Mouse (Mus musculus) liver (tissue): Measurements from ENCODE around the gene Ryr3.

Experiments used
- DNase-seq: peaks from one replicate; pipeline ENCODE4 v3.0.0-alpha.2; 2020; ENCODE audit warnings: mixed read lengths

The Ryr3 gene

GRCm38 (mm10) chr2:112909142-112909541 lies 307.8 kb downstream of the Ryr3 start:
- no peak for DNase-seq

DNA sequence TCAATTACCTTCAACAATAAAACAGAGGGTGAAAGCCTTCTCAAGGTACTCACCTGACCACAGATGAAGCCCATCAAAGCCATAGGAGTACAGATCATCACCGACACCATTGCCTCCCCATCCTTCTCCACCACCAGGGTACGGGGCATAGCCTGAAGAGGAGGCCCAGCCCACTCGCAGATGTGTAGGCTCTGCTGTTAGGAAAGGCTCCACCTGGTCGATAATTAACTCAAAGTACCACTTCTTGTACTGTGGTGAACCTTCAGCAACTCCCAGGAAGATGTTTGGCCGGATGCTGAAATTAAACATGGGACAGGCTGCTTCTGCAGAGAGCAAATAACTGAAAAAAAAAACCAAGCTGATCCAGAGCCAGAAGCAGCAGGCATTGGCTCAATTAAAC lies 316.1 kb downstream of the Ryr3 start:
- no peak for DNase-seq

DNA sequence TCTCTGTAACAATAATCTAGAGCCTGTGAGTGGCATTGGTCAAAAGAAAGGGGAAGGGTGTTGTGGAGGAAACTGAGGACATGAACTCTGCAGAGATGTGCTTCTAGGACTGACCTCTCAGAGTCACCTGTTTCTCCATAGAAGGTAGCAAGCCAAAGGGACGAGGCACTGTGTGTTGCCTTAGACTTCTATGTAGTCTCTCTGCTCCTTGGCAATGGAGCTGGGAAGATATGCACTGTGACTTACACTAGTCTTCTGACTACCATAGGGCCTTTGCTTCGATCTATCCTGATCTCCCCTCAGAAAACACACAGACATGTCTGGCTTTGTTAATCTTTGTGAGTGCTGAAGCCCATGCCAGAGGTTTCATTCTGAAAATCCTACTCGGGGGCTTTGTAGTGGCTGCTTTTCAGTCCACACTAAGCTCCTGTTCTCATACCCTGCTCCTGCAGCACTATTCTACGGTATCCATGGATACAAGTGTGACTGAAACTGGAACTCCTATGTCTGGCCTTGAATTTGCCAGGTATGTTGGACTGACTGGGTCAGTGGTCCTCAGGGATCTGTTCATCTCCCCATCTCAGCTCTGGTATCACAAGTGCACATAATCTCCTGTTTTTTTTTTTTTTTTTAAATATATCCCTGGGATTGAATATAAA lies 332.3 kb downstream of the Ryr3 start:
- DNase-seq = no peak

GRCm38 (mm10) chr2:112881805-112882204 lies 335.1 kb downstream of the Ryr3 start:
- no peak for DNase-seq

DNA sequence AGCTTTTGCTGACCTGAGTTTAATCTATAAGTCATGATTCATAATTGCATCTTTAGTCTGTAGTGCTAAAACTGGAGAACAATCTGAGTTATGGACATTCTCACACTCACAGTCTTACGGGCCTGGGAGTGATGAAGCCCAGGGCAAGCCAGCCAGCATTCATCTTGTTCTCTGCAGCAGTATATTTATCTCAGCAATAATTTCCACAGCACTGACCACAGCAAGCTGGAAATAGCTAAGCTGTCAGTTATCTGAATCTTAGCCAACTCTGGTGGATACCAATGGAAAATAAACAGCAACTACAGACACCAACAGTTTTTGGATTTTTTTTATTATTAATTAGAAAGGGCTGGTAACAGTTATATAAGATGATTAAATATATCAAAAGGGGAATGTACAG lies 335.5 kb downstream of the Ryr3 start:
- DNase-seq = no peak

DNA sequence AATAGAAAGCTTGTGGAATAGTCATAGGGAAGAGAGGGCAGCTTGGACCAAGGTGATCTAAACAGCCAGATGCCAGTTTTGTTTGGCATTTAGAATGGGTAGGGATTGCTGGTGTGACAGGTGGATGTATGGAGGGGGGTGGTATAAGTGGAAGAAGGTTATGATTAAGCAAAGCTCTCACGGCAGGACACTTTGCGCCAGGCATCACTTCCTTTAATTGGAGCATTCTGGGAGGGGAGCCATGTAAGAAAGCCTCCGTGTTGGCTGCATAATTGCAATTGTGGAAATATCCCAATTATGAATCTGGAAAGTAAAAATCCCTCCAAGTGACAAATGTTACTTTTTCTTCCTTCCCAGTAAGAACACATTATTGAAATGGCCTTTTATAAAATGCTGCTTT lies 339.5 kb downstream of the Ryr3 start:
- DNase-seq = no peak

DNA sequence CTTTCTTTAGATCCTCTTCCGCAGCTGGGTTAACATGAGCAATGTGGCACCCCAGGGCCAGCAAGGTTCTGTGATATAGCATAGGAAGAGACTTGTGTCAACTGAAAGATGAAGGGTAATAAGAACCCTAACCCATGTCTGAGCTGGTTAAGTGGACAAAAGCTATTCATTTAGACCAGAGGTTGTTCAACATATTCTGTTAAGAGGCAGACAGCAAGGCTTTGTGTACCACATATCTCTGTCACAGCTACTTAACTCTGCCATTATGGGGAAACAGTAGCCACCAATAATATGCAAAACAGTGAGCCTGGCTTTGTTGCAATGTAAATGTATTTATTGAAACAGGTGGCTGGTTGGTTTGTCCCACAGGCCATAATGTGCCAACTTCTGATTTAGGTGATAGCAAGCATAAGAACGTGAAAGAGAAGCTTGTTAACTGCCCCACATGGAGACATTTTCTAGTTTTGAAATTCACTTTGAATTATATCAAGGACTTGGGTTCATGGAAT lies 350.8 kb downstream of the Ryr3 start:
- DNase-seq = no peak

DNA sequence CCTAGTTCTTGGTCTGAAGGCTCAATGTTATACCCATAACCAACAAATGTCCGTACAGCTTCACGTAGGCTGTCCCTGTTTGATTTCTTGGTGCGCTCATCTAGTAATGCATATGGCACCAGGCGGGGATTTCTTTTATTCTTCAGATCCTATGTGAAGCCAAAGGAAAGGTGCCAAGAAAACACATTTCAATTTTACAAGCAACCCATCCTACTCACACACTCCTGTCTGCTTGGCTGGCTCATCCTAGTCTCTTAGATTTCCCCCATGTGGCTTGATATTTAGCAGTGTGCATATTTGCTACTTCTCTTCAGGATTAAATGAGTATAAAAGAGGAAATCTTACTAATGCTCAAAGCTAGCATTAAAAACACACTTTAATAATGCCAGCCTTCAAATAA lies 355.1 kb downstream of the Ryr3 start:
- DNase-seq = no peak

DNA sequence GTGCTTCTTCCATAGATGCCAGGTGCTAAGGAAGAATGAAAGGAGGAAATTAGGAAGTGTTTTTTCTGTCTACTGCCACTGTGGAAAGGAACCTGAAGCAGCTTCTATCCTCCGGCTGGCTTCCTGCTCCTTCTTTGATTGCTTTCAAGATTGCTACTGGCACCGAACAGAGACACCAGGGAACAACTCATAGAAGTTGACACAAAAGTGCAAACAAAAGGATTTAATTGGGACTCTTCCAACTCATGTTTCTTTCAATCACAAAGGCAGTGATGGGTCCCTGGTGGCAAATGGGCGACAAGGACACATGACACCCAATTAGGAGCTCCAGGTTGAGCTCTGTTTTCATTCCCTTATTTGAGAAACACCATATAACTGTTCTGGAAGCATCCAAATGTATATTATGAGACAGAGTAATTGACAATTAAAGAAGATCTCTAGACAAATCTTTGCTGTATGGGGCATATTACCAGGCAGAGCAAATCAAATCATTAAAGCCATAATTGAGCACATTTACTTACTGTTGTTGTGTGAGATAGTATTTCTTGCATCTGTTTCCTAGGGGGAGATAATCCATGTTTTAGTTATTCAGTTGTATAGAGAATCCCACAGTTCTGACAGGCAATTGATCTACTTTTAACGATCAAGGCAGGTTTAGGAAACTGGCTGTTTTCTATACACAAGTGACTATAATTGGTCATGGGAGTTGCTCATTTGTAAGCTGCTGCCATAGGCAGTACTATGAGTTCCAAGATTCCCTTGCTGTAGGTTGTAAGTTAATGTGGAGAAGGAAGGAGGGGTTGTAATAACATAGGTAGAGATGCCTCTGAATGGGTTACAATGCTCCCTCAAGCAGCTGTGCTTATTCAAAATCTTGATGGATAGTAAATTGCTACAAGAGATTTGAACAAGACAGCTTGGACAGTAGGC lies 371.0 kb downstream of the Ryr3 start:
- no peak for DNase-seq

GRCm38 (mm10) chr2:112842877-112843276 lies 374.0 kb downstream of the Ryr3 start:
- no peak for DNase-seq

DNA sequence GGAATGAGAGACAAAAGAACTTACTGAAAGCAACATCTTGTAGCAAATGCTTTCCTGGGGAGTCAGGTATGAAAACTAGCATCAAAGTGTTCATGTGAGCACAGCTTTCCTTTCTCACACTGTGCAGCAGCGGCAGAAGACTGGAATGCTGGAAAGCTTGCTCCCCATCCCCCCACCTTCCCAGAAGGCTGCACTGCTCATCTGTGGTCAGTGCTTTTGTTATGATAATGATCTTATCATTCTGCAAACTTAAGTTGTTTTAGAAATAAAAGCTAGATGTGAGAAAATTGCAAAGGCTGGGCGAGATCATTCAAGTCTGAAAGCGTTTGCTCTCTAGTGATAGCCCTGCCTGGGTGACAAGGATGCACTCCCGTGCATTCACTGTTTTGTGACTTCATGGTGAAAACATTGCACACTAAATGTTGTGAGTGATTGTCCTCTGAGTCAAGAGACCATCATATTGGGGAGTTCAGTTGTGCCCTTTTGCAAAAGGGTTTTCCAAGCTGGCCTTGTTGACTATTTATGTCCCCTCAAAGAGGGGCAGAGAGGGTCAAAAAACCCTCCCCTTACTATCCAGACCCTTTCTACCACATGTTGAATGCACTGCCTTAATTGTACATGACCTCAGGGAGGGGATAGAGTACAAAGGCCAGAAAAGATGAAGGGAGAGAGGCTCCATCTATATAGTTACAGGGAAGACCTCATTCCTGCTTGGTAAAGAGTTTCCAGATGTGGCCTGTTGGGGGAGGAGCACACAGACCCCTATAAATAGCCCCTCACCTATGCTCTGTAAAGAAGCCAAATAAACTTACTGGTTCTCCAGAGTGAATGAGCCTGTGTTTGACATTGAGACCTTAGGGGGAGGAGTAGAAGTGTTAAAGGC lies 385.2 kb downstream of the Ryr3 start:
- DNase-seq = no peak

GRCm38 (mm10) chr2:112826571-112826970 lies 390.3 kb downstream of the Ryr3 start:
- no peak for DNase-seq

GRCm38 (mm10) chr2:112822721-112823120 lies 394.2 kb downstream of the Ryr3 start:
- no peak for DNase-seq

- DNase-seq = no peak
Measured at GRCm38 (mm10) chr2:112819059-112819458, 397.8 kb downstream of the Ryr3 start.

DNA sequence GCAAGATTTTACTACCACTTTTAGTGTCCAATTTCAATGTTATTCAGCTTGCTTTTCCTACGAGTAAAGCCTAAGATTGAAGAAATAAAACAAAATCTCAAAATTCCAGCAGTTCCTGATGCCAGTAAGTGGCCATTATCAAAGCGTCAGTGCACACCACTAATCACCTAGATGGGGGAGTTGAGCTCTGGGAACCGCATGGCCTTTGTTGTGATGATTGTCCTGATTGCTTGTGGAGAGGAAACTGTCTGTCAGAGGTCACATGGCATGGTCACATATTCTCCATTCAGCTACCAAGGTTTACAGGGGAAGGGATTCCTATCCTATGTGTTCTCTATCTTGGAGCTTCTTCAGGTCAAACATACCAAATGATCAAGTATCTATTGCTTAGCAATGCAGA lies 399.9 kb downstream of the Ryr3 start:
- no peak for DNase-seq

- DNase-seq = no peak
Measured at GRCm38 (mm10) chr2:112815960-112816359, 400.9 kb downstream of the Ryr3 start.

DNA sequence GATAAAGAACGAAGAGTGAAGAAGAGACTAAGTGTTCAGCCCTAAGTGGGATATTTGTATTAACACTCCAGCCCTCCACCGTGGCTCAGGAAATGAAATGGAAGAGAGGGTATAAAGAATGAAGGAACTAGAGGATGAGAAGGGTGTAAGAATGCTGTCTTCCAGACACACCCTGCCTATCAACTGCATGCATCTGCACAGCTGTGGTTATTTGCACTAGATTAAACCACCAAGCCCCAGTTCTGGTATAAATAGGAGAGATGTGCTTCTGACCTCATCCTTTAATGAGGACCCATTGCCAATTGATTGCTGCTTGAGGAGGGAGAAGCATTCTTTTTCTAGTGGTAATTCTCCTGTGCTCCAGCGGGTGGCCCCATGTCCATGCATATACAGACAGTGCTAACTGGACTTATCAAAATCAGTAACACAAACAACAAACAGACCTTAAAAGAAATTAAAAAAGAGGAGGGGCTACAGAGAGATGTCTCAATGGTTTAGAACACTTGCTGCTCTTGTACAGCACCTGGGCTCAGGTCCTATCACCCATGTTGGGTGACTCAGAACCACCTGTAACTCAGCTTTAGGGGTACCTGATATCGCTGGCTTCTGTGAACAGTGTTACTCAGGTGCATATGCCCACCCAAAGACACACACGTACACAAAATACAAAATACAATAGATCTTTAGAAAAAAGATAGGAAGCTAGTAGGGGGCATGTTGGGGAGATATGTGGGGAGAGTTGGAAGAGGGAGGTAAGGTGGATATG lies 404.1 kb downstream of the Ryr3 start:
- DNase-seq = no peak

DNA sequence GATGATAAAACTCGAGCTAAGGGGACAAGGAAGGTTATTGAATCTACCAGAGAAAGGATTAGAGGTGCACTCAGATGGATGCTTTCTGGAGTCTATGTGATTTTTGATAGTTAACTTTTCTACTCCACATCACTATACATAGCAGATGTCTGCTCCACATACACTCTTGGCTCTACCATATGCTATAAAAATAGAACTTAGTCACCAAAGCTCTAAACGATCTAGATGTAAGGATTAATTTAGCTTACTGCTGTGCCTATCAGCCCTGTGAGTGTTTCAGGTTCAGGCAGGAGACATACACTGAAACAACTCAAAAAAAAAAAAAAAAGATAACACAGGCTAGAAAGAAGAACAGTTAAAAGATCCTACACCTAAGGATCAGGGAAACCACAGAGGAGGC lies 410.9 kb downstream of the Ryr3 start:
- no peak for DNase-seq

DNA sequence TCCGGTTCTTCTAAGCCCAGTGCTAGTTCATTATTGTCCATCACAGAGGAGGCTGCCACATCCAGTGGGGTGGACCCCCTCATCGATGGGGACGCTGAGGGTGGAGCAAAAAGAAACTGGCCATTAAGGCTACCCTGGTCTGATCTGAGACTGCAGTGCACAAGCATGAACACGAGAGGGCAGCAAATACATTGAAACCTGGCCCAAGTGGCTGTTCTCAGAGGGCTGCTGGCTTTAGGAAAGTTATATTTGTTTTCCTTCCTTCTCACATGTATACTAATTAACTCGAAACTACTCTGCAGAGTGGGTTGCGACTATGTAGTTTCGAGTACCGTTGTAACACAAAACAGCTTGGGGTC lies 416.9 kb downstream of the Ryr3 start:
- DNase-seq = peak; percentile 25

DNA sequence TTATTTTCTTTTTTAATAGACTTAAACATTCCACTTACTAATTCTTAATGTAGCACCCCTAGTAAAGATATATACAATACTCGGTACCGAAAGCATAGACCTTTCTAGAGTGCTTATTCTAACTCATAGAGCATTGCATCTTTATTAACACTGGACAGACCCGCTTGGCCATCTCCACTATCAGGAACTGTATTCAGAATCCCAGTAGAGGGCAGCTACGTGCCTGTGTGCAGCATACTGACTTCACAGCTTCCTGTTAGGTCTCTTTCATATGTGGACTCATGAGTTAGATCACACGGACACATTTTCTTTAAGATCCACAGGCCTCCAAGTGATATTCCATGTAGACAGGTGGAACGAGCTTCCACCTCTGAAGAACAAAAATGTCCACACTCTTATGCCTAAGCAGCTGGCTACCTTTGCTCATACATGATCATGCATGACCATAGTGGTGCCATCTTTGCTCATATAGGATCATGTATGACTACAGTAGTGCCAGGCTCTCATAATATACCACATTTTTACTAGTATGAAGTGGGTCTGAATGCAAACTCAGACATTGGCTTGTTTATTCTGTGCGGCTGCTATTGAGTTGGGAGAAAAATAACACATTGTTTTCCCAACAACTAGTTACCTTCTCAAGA lies 417.4 kb downstream of the Ryr3 start:
- DNase-seq = no peak

- DNase-seq = no peak
Measured at GRCm38 (mm10) chr2:112781631-112782030, 435.3 kb downstream of the Ryr3 start.

DNA sequence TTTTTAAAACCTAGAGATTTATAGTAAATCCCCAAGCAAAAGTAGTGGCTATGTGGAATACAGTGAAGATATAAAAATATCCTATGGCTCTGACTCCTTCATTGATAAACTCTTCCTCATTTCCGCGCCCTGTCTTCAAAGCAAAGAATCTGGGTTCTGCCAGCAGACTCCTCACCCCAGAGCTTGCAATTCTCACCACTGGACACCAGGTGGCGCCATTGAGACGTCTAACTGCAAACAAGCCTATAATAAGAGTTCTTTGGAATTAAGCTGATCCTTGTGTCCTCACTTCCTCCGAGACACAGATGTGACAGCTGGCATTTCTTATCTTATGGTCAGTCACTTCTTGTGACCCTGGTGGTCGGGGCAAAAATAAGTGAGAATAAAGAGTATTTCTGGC lies 442.1 kb downstream of the Ryr3 start:
- peak; percentile 74 for DNase-seq
